Mouse (Mus musculus): ENCODE measurements around the gene Rpf1. TPM values are rescaled to one million over a fixed set of nuclear protein-coding genes. Genes with fewer than 3 reads are reported as not detected.

Rpf1 gene
- total and polyA plus RNA-seq, 3 experiments: 5.8 to 15.3 (median 13.0) TPM

- no peaks in the 10 kb centered on the region for H3K4me1 ChIP-seq (ENCODE audit: control insufficient read depth, insufficient read depth, low read length)
- H3K27ac ChIP-seq: peak overlapping the region; percentile 97
- whole genome bisulfite sequencing: 32% methylated on average over 5 of the region's 5 CpGs
- TF ChIP-seq EP300 (IDR thresholded peaks at IDR 0.05; ENCODE audit: insufficient read depth, low read depth, low read length): no peak
- no peak for TF ChIP-seq POLR2A (IDR thresholded peaks at IDR 0.05; ENCODE audit: insufficient read depth, low read depth, low read length)
- peak; percentile 23 for TF ChIP-seq CTCF (IDR thresholded peaks at IDR 0.05)
- H3K9ac ChIP-seq (ENCODE audit: low read depth, low read length): peak overlapping the region; percentile 70
- H3K36me3 ChIP-seq (ENCODE audit: control insufficient read depth, insufficient read depth, low read length): no peaks in the 10 kb centered on the region; the same call in 1 of the 2 replicates
- intact Hi-C loops (cut with DNase I): loop anchor here (2.0 to 5.0 kb wide), 4 partner anchors 20 to 292 kb away; partner anchors contain the start of gene Prkacb
- DNase-seq: no peak
- H3K27me3 ChIP-seq (ENCODE audit: control insufficient read depth, insufficient read depth, low read length): no peaks in the 10 kb centered on the region
- H3K4me3 ChIP-seq: peak overlapping the region; percentile 94
- H3K79me2 ChIP-seq (replicated peaks; ENCODE audit: control insufficient read depth, insufficient read depth, low read length): no peaks in the 10 kb centered on the region; the same call in 1 of the 2 replicates
These were observed 917 bp downstream of the Rpf1 start for GRCm38 (mm10) chr3:146520226-146520797.

DNA sequence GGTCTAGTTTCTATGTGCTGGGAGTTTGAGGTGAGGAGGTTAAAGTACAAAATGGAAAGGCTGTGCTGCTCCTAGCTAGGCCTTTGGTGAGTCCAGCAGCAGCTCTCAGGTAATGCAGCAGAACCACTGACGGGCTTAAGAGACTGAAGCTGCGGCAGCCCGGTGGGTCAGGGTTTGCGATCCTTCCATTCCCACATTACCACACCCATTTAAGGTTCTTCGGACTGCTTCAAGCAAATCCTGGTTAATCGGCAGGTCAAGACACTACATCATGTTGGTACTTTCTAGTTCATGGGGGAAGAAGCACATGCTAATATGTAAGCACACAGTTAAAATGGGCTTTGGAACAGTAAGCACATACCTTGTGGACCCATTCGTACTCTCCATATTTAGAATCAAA, 14.5 kb downstream of the Rpf1 start:
- 95% methylated on average over 7 of the region's 7 CpGs for WGBS
- no peak for DNase-seq
- Histone ChIP-seq H3K4me3 (no peak overlapping the region), H3K27ac (no peak overlapping the region), H3K4me1 (ENCODE audit: control insufficient read depth, insufficient read depth, low read length) (peaks cover 8% of the 10 kb centered on the region), H3K9ac (ENCODE audit: low read depth, low read length) (no peak overlapping the region), H3K36me3 (ENCODE audit: control insufficient read depth, insufficient read depth, low read length) (peaks cover 35% of the 10 kb centered on the region), H3K27me3 (ENCODE audit: control insufficient read depth, insufficient read depth, low read length) (no peaks in the 10 kb centered on the region), H3K79me2 (replicated peaks; ENCODE audit: control insufficient read depth, insufficient read depth, low read length) (peaks cover 2% of the 10 kb centered on the region)
- TF ChIP-seq CTCF (IDR thresholded peaks at IDR 0.05) (no peak), EP300 (IDR thresholded peaks at IDR 0.05; ENCODE audit: insufficient read depth, low read depth, low read length) (no peak), POLR2A (IDR thresholded peaks at IDR 0.05; ENCODE audit: insufficient read depth, low read depth, low read length) (no peak)
- intact Hi-C loops (cut with DNase I): no loop called here

DNA sequence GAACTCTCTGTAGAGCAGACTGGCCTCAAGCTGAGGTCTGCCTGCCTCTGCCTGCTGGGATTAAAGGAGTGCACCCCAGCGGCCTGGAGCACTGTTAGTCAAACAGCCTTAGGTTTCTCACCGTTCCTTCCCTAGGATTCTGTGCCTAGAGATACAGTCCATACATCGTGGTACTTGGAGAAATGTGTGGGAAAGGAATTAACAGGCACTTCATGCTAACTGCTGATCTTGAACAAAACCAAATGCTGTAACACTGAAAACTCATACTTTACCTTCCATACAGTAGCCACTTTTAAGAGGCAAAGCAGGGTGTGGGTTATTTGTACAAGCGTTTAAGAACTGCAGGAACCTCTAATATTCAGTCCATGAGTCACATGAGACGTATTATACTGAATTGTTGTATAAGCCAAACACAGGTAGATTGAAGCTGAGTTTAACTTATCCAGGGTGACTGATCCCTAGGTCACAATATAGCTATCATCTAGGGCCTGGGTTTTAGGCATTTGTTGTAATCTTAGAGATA, 19.6 kb downstream of the Rpf1 start:
- Histone ChIP-seq H3K27me3 (ENCODE audit: control insufficient read depth, insufficient read depth, low read length) (no peaks in the 10 kb centered on the region), H3K9ac (ENCODE audit: low read depth, low read length) (peak overlapping the region; percentile 33), H3K27ac (peak overlapping the region; percentile 98), H3K4me1 (ENCODE audit: control insufficient read depth, insufficient read depth, low read length) (peaks cover 15% of the 10 kb centered on the region), H3K4me3 (peak overlapping the region; percentile 92), H3K36me3 (ENCODE audit: control insufficient read depth, insufficient read depth, low read length) (peaks cover 41% of the 10 kb centered on the region), H3K79me2 (replicated peaks; ENCODE audit: control insufficient read depth, insufficient read depth, low read length) (peaks cover 7% of the 10 kb centered on the region)
- no peak for DNase-seq
- TF ChIP-seq CTCF (IDR thresholded peaks at IDR 0.05) (no peak), EP300 (IDR thresholded peaks at IDR 0.05; ENCODE audit: insufficient read depth, low read depth, low read length) (no peak), POLR2A (IDR thresholded peaks at IDR 0.05; ENCODE audit: insufficient read depth, low read depth, low read length) (no peak)
- WGBS: 13% methylated on average over 5 of the region's 5 CpGs
- intact Hi-C loops (cut with DNase I): loop anchor here (2.0 kb wide), 2 partner anchors 19 to 97 kb away; partner anchors contain the start of genes Rpf1 and Ssx2ip

DNA sequence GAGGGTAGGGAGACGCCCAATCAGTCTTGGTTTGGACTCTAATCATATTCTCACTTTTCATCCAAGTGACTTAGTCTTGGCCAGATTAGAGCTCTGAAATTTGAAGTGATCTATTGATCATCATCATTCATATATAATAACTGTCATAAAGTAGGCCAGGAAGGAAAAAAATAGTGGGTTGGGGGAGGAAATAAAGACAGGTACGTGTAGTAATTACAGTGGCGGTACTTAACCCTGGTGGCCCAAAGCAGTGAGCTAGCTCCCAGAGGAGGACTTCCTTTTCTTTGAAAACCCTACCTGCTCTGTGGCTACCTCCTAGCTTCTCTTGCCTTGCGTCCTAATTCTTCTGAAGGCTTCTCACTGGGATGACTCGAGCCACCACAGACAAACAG, 20.4 kb downstream of the Rpf1 start:
- Histone ChIP-seq H3K79me2 (replicated peaks; ENCODE audit: control insufficient read depth, insufficient read depth, low read length) (peaks cover 7% of the 10 kb centered on the region), H3K27ac (peak overlapping the region; percentile 98), H3K4me1 (ENCODE audit: control insufficient read depth, insufficient read depth, low read length) (peaks cover 15% of the 10 kb centered on the region), H3K9ac (ENCODE audit: low read depth, low read length) (peak overlapping the region; percentile 94; the same call in 1 of the 2 replicates), H3K4me3 (peak overlapping the region; percentile 92), H3K27me3 (ENCODE audit: control insufficient read depth, insufficient read depth, low read length) (no peaks in the 10 kb centered on the region), H3K36me3 (ENCODE audit: control insufficient read depth, insufficient read depth, low read length) (peaks cover 39% of the 10 kb centered on the region)
- DNase-seq: no peak
- TF ChIP-seq POLR2A (IDR thresholded peaks at IDR 0.05; ENCODE audit: insufficient read depth, low read depth, low read length) (no peak), CTCF (IDR thresholded peaks at IDR 0.05) (no peak), EP300 (IDR thresholded peaks at IDR 0.05; ENCODE audit: insufficient read depth, low read depth, low read length) (no peak)
- WGBS: 5% methylated on average over 5 of the region's 5 CpGs
- intact Hi-C loops (cut with DNase I): loop anchor here (2.0 kb wide), 1 partner anchor 20 kb away; the partner anchor contains the start of gene Rpf1

DNA sequence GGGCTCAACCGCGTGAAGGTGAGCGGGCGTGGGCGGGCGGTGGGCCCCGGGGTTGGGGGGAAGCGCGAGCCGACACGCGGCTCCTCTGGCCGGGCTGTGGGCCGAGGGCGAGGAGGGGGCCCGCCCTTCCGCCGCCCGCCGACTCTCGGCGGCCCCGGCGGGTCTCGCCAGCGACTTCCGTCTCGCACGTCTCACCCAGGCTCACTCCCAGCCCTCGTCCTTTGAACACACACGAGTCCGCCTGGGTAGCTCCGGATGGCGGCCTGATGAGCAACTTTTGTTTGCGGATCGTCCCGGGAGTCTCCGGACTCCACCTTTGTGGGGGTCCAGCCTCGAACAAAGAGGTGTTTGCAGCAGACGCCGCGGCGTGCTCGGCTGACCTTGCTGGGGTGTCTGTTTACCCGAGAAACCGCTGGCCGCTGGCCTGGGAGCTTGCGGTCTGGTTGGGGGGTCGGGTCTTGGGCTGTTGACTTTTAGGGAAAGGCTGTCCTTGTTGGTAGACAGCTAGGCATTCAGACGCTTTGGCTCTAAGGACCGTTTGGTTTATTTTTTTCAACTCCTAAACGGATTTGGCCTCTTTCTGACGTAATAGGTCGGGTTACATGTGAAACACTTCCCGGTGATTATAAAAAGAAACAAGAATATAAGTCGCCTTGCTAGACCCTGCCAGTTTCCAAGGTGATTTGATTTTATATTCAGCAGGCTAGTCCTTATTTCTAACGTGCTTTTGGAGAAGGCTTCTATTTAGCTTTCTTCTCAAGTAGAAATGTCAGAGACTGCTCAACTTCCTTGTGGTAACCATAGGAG, 21.0 kb downstream of the Rpf1 start:
- WGBS: under 1% methylated on average over 57 of the region's 57 CpGs
- peaks cover 15% of the 10 kb centered on the region for H3K4me1 ChIP-seq (ENCODE audit: control insufficient read depth, insufficient read depth, low read length)
- DNase-seq: no peak

More for the DNA sequence above, 21.0 kb downstream of the Rpf1 start:
- peak overlapping the region; percentile 98 for H3K27ac ChIP-seq
- H3K9ac ChIP-seq (ENCODE audit: low read depth, low read length): peak overlapping the region; percentile 94
- peak overlapping the region; percentile 92 for H3K4me3 ChIP-seq
- TF ChIP-seq POLR2A (IDR thresholded peaks at IDR 0.05; ENCODE audit: insufficient read depth, low read depth, low read length) (peak; percentile 10; the same call in 1 of the 2 replicates), EP300 (IDR thresholded peaks at IDR 0.05; ENCODE audit: insufficient read depth, low read depth, low read length) (no peak), CTCF (IDR thresholded peaks at IDR 0.05) (no peak)
- intact Hi-C loops (cut with DNase I): loop anchor here (2.0 kb wide), 1 partner anchor 21 kb away; the partner anchor contains the start of gene Rpf1
- peaks cover 35% of the 10 kb centered on the region for H3K36me3 ChIP-seq (ENCODE audit: control insufficient read depth, insufficient read depth, low read length)
- H3K79me2 ChIP-seq (replicated peaks; ENCODE audit: control insufficient read depth, insufficient read depth, low read length): peaks cover 7% of the 10 kb centered on the region
- H3K27me3 ChIP-seq (ENCODE audit: control insufficient read depth, insufficient read depth, low read length): no peaks in the 10 kb centered on the region

All from heart, adult 2 months (tissue).